20 mouse cellular contexts compared by ENCODE assay signal in genomic region chr1:157470761-157471386, GRCm38 (mm10). TPM values are rescaled to one million over a fixed set of nuclear protein-coding genes. Genes with fewer than 3 reads are reported as not detected.
DNase-seq lines count a peak whose midpoint lies in the region; ATAC-seq and TF ChIP-seq lines count a peak whose summit lies in the region.
"Had no signal": no experiment of that assay in that cellular context is flagged by ENCODE, and none has a peak within 500 bp of the region (broad histone marks: within the 10 kb centered on the region; RNA-seq: fewer than 3 reads in every experiment).

No protein-coding gene starts in this region.

- H3K9ac ChIP-seq in midbrain, postnatal 0 days (replicated peaks; ENCODE audit: low read length, poor library complexity, severe bottlenecking): no peak overlapping the region
- H3K9ac ChIP-seq: hindbrain, embryonic 13.5 days; neural tube, embryonic 13.5 days; stomach, embryonic 15.5 days had no signal

- H3K27ac ChIP-seq in cortical plate, adult 2 months (ENCODE audit: insufficient read depth, low read length): peak overlapping the region; percentile 79
- peak overlapping the region; percentile 76 for H3K27ac ChIP-seq in left cerebral cortex, adult 2 months
- H3K27ac ChIP-seq in midbrain, postnatal 0 days (ENCODE audit: low read depth, low read length): no peak overlapping the region
- no peak overlapping the region for H3K27ac ChIP-seq in kidney, adult 2 months (ENCODE audit: insufficient read depth, low read depth, low read length)
- H3K27ac ChIP-seq in hindbrain, embryonic 10.5 days: no peak overlapping the region
- H3K27ac ChIP-seq: hindbrain, embryonic 13.5 days; neural tube, embryonic 13.5 days; stomach, embryonic 15.5 days had no signal

- intact Hi-C loops in left cerebral cortex, adult 2 months (cut with DNase I): loop anchor here (2.0 kb wide), 1 partner anchor 26 kb away; no protein-coding TSS in a partner anchor

- no peaks in the 10 kb centered on the region for H3K27me3 ChIP-seq in midbrain, postnatal 0 days (ENCODE audit: insufficient read depth, low read length)
- no peaks in the 10 kb centered on the region for H3K27me3 ChIP-seq in kidney, adult 2 months (replicated peaks; ENCODE audit: control insufficient read depth, insufficient read depth, low read length)
- H3K27me3 ChIP-seq in hindbrain, embryonic 10.5 days (ENCODE audit: insufficient read depth, poor library complexity, severe bottlenecking): no peaks in the 10 kb centered on the region
- H3K27me3 ChIP-seq: hindbrain, embryonic 13.5 days; neural tube, embryonic 13.5 days; Patski; stomach, embryonic 15.5 days had no signal

- H3K4me3 ChIP-seq in cortical plate, adult 2 months (ENCODE audit: insufficient read depth, low read length): no peak overlapping the region
- no peak overlapping the region for H3K4me3 ChIP-seq in left cerebral cortex, adult 2 months
- no peak overlapping the region for H3K4me3 ChIP-seq in midbrain, postnatal 0 days (ENCODE audit: low read depth, low read length)
- no peak overlapping the region for H3K4me3 ChIP-seq in kidney, adult 2 months (ENCODE audit: insufficient read depth, low read depth, low read length)
- no peak overlapping the region for H3K4me3 ChIP-seq in hindbrain, embryonic 10.5 days
- H3K4me3 ChIP-seq: hindbrain, embryonic 13.5 days; neural tube, embryonic 13.5 days; stomach, embryonic 15.5 days had no signal

- TF ChIP-seq POLR2A in cortical plate, adult 2 months (IDR thresholded peaks at IDR 0.05; ENCODE audit: extremely low read depth, insufficient read depth, low read length): peak; percentile 60; the same call in 1 of the 2 replicates
- TF ChIP-seq POLR2A in kidney, adult 2 months (IDR thresholded peaks at IDR 0.05; ENCODE audit: low read depth, low read length): no peak

- peak; percentile 46 to 53 for DNase-seq in frontal cortex, postnatal 14 days (ENCODE audit: low spot score in 2 of 2)
- DNase-seq in left cerebral cortex, adult 2 months (ENCODE audit: extremely low spot score in 1 of 2, low spot score in 2 of 2): peak; percentile 49 to 62
- peak; percentile 72 to 86 for DNase-seq in right cerebral cortex, postnatal 10 days (ENCODE audit: low spot score in 2 of 2)
- no peak for DNase-seq in midbrain, postnatal 0 days (ENCODE audit: low spot score)
- no peak for DNase-seq in kidney, adult 2 months
- no peak for DNase-seq in hindbrain, embryonic 10.5 days (ENCODE audit: low spot score)
- DNase-seq: adrenal gland, postnatal 36 days; cerebellum, postnatal 14 days; liver; lung, adult 2 months; lung, postnatal 4 days; spleen, adult 18-20 months; thymus, postnatal 14 days had no signal

- H3K9me3 ChIP-seq in midbrain, postnatal 0 days (ENCODE audit: low read length): no peaks in the 10 kb centered on the region
- no peaks in the 10 kb centered on the region for H3K9me3 ChIP-seq in hindbrain, embryonic 10.5 days
- H3K9me3 ChIP-seq: hindbrain, embryonic 13.5 days; neural tube, embryonic 13.5 days; stomach, embryonic 15.5 days had no signal

- no peak overlapping the region for H3K4me2 ChIP-seq in midbrain, postnatal 0 days (ENCODE audit: low read depth, low read length, poor library complexity, severe bottlenecking)
- H3K4me2 ChIP-seq: hindbrain, embryonic 13.5 days; midbrain, embryonic 11.5 days; neural tube, embryonic 13.5 days; stomach, embryonic 15.5 days had no signal

- no peak for TF ChIP-seq CTCF in cortical plate, adult 2 months (IDR thresholded peaks at IDR 0.05; ENCODE audit: extremely low read depth, insufficient read depth, low read length)
- TF ChIP-seq CTCF in left cerebral cortex, adult 2 months (IDR thresholded peaks at IDR 0.05): no peak
- TF ChIP-seq CTCF in midbrain, postnatal 0 days (IDR thresholded peaks at IDR 0.05): no peak
- no peak for TF ChIP-seq CTCF in kidney, adult 2 months (conservative IDR thresholded peaks at IDR 0.05; ENCODE audit: insufficient read depth, insufficient read length, low read depth, low read length)

- no peak for ATAC-seq in midbrain, postnatal 0 days (ENCODE audit: low FRiP score)
- ATAC-seq: activated CD4-positive, CD25-positive, alpha-beta regulatory T cell, adult 4 months; Patski had no signal

- 95% methylated on average over 9 of the region's 9 CpGs for WGBS in midbrain, postnatal 0 days
- 72% methylated on average over 9 of the region's 9 CpGs for WGBS in kidney, adult 2 months
- 92% methylated on average over 9 of the region's 9 CpGs for WGBS in hindbrain, embryonic 10.5 days

- H3K4me1 ChIP-seq in cortical plate, adult 2 months (ENCODE audit: control insufficient read depth, insufficient read depth, low read length): peaks cover 12% of the 10 kb centered on the region
- no peaks in the 10 kb centered on the region for H3K4me1 ChIP-seq in midbrain, postnatal 0 days (ENCODE audit: insufficient read depth, low read length)
- H3K4me1 ChIP-seq in kidney, adult 2 months (ENCODE audit: control insufficient read depth, insufficient read depth, low read length): no peaks in the 10 kb centered on the region
- H3K4me1 ChIP-seq in hindbrain, embryonic 10.5 days (replicated peaks): 0 out of 2 replicates have a peak, but pooled peaks cover 3% of the 10 kb centered on the region
- H3K4me1 ChIP-seq: hindbrain, embryonic 13.5 days; neural tube, embryonic 13.5 days; stomach, embryonic 15.5 days had no signal

- H3K36me3 ChIP-seq in midbrain, postnatal 0 days (ENCODE audit: insufficient read depth, low read length): no peaks in the 10 kb centered on the region
- H3K36me3 ChIP-seq in kidney, adult 2 months (ENCODE audit: control insufficient read depth, insufficient read depth, low read length): no peaks in the 10 kb centered on the region; the same call in 1 of the 2 replicates
- H3K36me3 ChIP-seq in hindbrain, embryonic 10.5 days: no peaks in the 10 kb centered on the region
- H3K36me3 ChIP-seq: hindbrain, embryonic 13.5 days; neural tube, embryonic 13.5 days; stomach, embryonic 15.5 days had no signal

RNA-seq across cellular contexts. Expression of gene Cryzl2, which starts 12.5 kb away (rescaled TPM):
- polyA plus RNA-seq in cortical plate, adult 2 months (2012; rRNA removed): 11.7 and 13.8 TPM in 2 replicates
- total RNA-seq in left cerebral cortex, adult 2 months (2021): 1 to 10 TPM; 3.7 to 5.0 TPM
- 9.4 and 10.1 TPM in 2 replicates for total RNA-seq in midbrain, postnatal 0 days (2014; rRNA removed)
- 8.6 and 9.0 TPM in 2 replicates for polyA plus RNA-seq in midbrain, postnatal 0 days (2015; fragmentation: Nextera tagmentation; extraction: Ambion mirVana)
- 412 and 442 TPM in 2 replicates for polyA plus RNA-seq in kidney, adult 2 months (2012; rRNA removed)
- 7.9 and 8.3 TPM in 2 replicates for polyA plus RNA-seq in hindbrain, embryonic 10.5 days (2016; fragmentation: Nextera tagmentation; extraction: Ambion mirVana)
- polyA plus RNA-seq: Patski had no signal

RNA-seq across cellular contexts. Expression of gene Sec16b, which starts 35.7 kb away (rescaled TPM):
- 1.1 TPM in 2 replicates for polyA plus RNA-seq in cortical plate, adult 2 months (2012; rRNA removed)
- 1 to 10 TPM; 1.4 TPM for total RNA-seq in left cerebral cortex, adult 2 months (2021)
- 0.33 and 0.49 TPM in 2 replicates for total RNA-seq in midbrain, postnatal 0 days (2014; rRNA removed)
- 0.30 and 0.39 TPM in 2 replicates for polyA plus RNA-seq in midbrain, postnatal 0 days (2015; fragmentation: Nextera tagmentation; extraction: Ambion mirVana)
- 2.4 and 2.9 TPM in 2 replicates for polyA plus RNA-seq in kidney, adult 2 months (2012; rRNA removed)
- 0.58 and 1.2 TPM in 2 replicates for polyA plus RNA-seq in hindbrain, embryonic 10.5 days (2016; fragmentation: Nextera tagmentation; extraction: Ambion mirVana)

RNA-seq across cellular contexts. Expression of gene Rasal2, which starts 58.5 kb away (rescaled TPM):
- polyA plus RNA-seq in cortical plate, adult 2 months (2012; rRNA removed): 28.4 and 30.0 TPM in 2 replicates
- 10 to 100 TPM; 87.6 to 90.9 TPM for total RNA-seq in left cerebral cortex, adult 2 months (2021)
- 41.2 and 60.5 TPM in 2 replicates for total RNA-seq in midbrain, postnatal 0 days (2014; rRNA removed)
- polyA plus RNA-seq in midbrain, postnatal 0 days (2015; fragmentation: Nextera tagmentation; extraction: Ambion mirVana): 34.8 and 36.3 TPM in 2 replicates
- polyA plus RNA-seq in kidney, adult 2 months (2012; rRNA removed): 3.4 and 4.0 TPM in 2 replicates
- polyA plus RNA-seq in hindbrain, embryonic 10.5 days (2016; fragmentation: Nextera tagmentation; extraction: Ambion mirVana): 11.2 and 18.5 TPM in 2 replicates

Comparison
In these comparisons a context has a peak if more than half of its experiments do, and no peak if none do; other contexts are left out.
1. H3K27ac ChIP-seq: peak in cortical plate, adult 2 months (single experiment) and left cerebral cortex, adult 2 months (single experiment); none in midbrain, postnatal 0 days (single experiment), kidney, adult 2 months (single experiment) and hindbrain, embryonic 10.5 days (single experiment).
2. DNase-seq: peak in frontal cortex, postnatal 14 days (2 of 2), left cerebral cortex, adult 2 months (2 of 2) and right cerebral cortex, postnatal 10 days (2 of 2); none in midbrain, postnatal 0 days (single experiment), kidney, adult 2 months (single experiment) and hindbrain, embryonic 10.5 days (single experiment).
3. RNA of gene Cryzl2, which starts 12.5 kb away (polyA plus RNA-seq): 412 to 442 TPM in kidney, adult 2 months; 11.7 to 13.8 TPM in cortical plate, adult 2 months, 8.6 to 9.0 TPM in midbrain, postnatal 0 days and 7.9 to 8.3 TPM in hindbrain, embryonic 10.5 days; every median in the first group is over 10 times any median in the second.